Mouse (Mus musculus): ENCODE results near the gene Tmem39b.

DNA sequence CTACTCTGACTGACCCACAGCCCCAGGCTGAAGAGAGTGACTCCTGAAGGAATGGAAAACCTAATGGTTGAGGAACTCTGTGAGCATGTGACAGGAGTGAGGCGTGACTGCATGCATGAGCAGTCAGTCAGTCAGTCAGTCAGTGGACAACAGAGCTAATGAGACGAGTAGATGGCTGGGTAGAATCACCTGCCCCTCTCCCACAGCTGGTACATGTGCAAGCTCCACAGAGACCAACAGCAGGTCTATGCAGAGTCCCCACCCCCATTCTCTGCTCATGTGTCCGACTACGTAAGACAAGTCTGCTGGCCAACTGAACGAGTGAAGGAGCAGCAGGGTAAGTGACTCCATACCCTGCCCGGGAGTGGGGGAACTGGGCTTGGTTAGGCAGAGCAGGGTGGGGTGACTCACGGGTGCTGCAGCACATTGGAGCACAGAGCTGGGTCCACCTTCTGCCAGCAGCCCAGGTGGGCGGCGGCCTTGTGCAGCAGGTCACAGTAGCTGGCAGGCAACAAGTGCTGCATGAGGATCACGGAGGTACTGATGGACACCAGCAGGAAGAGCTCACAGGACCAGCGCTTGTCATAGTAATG is 12.6 kb downstream of the Tmem39b start:
- TF ChIP-seq POLR2A (IDR thresholded peaks at IDR 0.05; ENCODE audit: borderline replicate concordance, extremely low read depth, low read depth, low read length), result no peak
- no peak for TF ChIP-seq CTCF (IDR thresholded peaks at IDR 0.05; ENCODE audit: insufficient read depth, low read length)

Data from lung, adult 2 months (tissue).